Mouse (Mus musculus) olfactory bulb, adult 2 months (tissue): ENCODE data around the gene Alg9. TPM values are rescaled to one million over a fixed set of nuclear protein-coding genes. Genes with fewer than 3 reads are reported as not detected.

Experiments
- H3K27ac ChIP-seq: fragments of 200-500 bp; 2 replicates; pipeline ENCODE4 v1.5.1; 2012; ENCODE audit warnings: low read depth, low read length; ENCODE audit not compliant: insufficient read depth
- H3K4me1 ChIP-seq: fragments of 200-500 bp; 2 replicates; pipeline ENCODE4 v1.6.1; 2012; ENCODE audit warnings: low read length; ENCODE audit not compliant: control insufficient read depth, insufficient read depth
- H3K4me3 ChIP-seq: fragments of 200-500 bp; 2 replicates; pipeline ENCODE4 v1.5.1; 2012; ENCODE audit warnings: mild to moderate bottlenecking, low read depth, low read length, moderate library complexity; ENCODE audit not compliant: insufficient read depth
- CTCF ChIP-seq: fragments of 200-500 bp; IDR thresholded peaks from 2 replicates; pipeline ENCODE4 v1.5.1; 2012; ENCODE audit warnings: low read depth, mild to moderate bottlenecking, low read length, moderate library complexity; ENCODE audit not compliant: insufficient read depth
- POLR2A ChIP-seq: fragments of 200-500 bp; IDR thresholded peaks from 2 replicates; pipeline ENCODE4 v1.6.1; 2012; ENCODE audit warnings: mild to moderate bottlenecking, low read depth, low read length, moderate library complexity; ENCODE audit not compliant: insufficient read depth
- WGBS: fragments of 180-500 bp; shearing (Covaris S2); methylation state at CpG from one replicate; pipeline ENCODE4 v1.1.7; 2018; 5-methylcytosine and 5-hydroxymethylcytosine counted together
- polyA plus RNA-seq: library from polyadenylated mRNA; stranded (reverse); fragments of >200 nt; gene quantifications from 2 replicates; pipeline ENCODE4 v1.2.4, GENCODE M21; 2012; ENCODE audit warnings: low replicate concordance; ENCODE audit not compliant: missing spikeins, insufficient read depth, insufficient read length

The Alg9 gene
- polyA plus RNA-seq, 1 experiment: not detected

DNA sequence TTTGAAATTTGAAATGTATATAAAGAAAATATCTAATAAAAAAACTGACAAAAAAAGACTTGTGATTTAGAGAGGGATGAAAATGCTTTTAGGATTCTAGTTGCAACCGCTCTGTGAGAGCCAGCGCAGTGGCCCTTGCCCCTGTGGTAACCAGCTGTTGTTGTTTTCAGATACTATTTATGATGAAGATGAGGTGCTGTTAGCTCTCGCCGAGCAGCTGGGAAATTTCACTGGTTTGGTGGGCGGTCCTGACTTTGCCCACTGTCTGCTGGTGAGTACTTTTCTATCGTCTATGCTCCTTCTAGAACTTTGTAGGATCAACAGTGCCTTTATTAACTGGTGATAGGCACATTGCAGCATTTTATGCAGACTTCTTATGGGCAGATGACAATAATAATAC lies 83.9 kb downstream of the Alg9 start:
- Histone ChIP-seq H3K27ac (no peak overlapping the region), H3K4me1 (peaks cover 4% of the 10 kb centered on the region; the same call in 1 of the 2 replicates), H3K4me3 (no peak overlapping the region)
- WGBS: 85% methylated on average over 6 of the region's 6 CpGs
- TF ChIP-seq CTCF (no peak), POLR2A (no peak)

DNA sequence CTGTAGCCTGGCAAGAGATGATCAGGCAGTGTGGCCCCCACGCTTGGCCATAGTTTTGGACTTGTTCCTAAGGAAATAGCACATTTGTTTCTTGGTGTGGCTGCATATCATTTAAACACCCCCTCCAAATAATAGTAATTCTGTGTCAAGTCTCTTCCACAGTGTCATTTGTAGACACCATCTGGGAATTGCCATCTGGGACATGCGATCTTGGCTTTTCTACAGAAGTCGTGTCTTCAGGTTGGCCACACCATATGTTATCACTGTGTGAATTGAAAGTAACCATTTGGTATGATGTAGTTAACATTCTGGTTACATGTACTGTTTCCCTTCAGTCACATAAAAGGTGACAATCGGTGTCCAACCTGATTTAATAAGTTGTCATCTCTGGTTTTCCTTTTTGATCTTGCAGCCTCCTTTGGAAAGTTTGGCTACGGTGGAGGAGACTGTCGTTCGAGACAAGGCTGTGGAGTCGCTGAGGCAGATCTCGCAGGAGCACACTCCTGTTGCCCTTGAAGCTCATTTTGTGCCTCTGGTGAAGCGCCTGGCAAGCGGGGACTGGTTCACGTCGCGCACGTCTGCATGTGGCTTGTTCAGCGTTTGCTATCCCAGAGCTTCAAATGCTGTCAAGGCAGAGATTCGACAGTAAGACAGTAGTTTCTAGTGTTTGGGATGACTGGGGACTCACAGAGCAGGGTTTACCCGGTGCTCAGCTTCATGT lies 86.5 kb downstream of the Alg9 start:
- TF ChIP-seq CTCF: no peak
- WGBS: 89% methylated on average over 18 of the region's 18 CpGs
- Histone ChIP-seq H3K4me1 (peaks cover 5% of the 10 kb centered on the region), H3K4me3 (no peak overlapping the region), H3K27ac (no peak overlapping the region)

DNA sequence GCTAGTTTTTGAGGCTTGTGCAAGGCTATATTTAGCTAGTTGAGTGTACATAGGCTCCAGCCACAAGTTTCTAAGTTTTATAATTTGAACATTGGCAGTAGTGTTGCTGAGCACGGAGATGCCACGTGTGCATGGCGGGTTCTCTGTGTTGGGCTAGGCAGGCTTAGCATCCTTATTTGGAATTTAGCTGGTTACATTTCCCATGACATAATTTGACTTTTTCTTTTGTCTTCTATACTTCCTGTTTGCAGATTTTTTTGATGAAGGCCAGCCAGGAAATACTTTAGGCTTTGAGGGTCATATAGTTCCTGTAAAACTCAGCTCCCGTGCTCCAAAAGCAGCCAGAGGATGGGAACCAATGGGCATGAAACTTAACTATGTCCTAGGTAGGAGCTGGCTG lies 89.0 kb downstream of the Alg9 start:
- WGBS: 93% methylated on average over 4 of the region's 4 CpGs
- H3K4me3 ChIP-seq: no peak overlapping the region
- TF ChIP-seq POLR2A (no peak), CTCF (no peak)
- H3K4me1 ChIP-seq: peaks cover 5% of the 10 kb centered on the region
- H3K27ac ChIP-seq: no peak overlapping the region

DNA sequence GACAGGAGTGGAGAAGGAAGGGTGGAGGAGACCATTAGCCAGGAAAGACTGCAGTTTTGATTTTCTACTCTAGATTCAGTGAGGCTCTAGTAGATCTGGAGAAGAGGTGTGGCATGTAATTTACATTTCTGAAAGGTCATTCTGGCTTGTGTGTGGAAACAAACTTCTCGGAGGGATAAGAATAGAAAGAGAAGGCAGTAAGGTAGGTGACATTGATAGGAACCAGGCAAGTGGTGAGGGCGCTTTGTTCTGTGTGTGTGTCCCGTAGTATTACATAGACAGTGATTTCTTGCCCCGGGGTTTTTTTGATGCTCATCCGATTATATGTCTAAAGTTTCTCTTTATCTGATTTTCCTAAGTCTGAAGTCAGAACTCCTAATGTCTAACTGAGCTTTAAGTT lies 90.1 kb downstream of the Alg9 start:
- WGBS: 89% methylated on average over 5 of the region's 5 CpGs
- TF ChIP-seq CTCF (no peak), POLR2A (no peak)
- Histone ChIP-seq H3K27ac (no peak overlapping the region), H3K4me1 (peaks cover 5% of the 10 kb centered on the region), H3K4me3 (no peak overlapping the region)

DNA sequence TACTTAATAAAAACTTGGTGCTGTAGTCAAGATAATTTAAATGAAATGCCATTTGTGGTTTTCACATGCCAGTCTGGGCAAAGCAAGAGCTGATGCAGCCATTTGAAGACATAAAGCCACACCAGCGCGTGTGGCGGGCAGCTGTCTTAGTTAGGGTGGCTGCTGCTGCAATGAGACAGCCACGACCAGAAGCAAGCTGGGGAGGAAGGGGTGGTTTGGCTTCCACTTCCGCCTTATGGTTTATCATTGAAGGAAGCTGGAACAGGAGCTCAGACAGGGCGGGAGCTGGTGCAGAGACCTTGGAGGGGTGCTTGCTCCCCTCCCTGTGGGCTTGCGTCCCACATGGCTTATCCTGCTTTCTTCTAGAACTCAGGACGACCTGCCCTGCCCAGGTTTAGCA lies 91.0 kb downstream of the Alg9 start:
- WGBS: 88% methylated on average over 8 of the region's 8 CpGs
- no peak for TF ChIP-seq POLR2A
- no peak for TF ChIP-seq CTCF
- Histone ChIP-seq H3K4me1 (peaks cover 3% of the 10 kb centered on the region; the same call in 1 of the 2 replicates), H3K4me3 (no peak overlapping the region), H3K27ac (no peak overlapping the region)

DNA sequence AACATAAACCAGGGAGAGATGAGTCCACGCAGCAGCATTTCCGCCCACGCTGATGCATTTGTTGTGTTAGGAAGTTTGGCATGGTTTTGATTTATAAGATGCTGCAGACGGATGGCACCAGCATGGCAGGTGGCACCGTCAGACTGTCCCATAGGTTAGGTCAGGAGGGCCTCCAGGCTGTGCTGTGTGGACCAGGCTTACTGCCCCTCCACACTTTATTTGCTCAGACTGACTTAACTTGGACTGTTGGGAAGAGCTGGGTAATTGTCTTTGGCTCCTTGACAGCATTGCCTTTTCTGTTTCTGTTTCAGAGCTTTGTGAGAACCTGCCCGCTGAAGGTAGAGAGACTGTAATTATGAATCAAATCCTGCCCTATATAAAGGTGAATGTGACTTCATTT lies 92.2 kb downstream of the Alg9 start:
- 85% methylated on average over 6 of the region's 6 CpGs for WGBS
- TF ChIP-seq CTCF (no peak), POLR2A (no peak)
- Histone ChIP-seq H3K4me3 (no peak overlapping the region), H3K27ac (no peak overlapping the region), H3K4me1 (peaks cover 3% of the 10 kb centered on the region; the same call in 1 of the 2 replicates)

DNA sequence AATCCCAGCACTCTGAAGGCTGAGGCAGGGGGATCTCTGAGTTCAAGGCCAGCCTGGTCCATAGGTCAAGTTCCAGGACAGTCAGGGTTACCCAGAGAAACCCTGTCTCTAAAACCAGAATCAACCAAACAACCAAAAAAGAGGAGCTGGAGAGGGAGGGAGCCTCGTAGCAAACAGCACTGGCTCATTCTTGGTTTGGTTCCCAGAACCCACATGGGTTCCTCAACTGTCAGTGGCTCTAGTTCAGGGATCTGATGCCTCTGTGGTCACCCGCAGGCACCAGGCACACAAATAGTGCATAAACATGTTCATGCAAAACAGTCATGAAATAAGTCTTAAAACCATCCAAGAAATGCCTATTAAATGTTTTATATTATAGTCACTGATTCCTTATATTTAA lies 93.4 kb downstream of the Alg9 start:
- Histone ChIP-seq H3K27ac (no peak overlapping the region), H3K4me3 (no peak overlapping the region), H3K4me1 (peaks cover 7% of the 10 kb centered on the region)
- TF ChIP-seq CTCF (no peak), POLR2A (no peak)
- WGBS: 58% methylated on average over 2 of the region's 2 CpGs

DNA sequence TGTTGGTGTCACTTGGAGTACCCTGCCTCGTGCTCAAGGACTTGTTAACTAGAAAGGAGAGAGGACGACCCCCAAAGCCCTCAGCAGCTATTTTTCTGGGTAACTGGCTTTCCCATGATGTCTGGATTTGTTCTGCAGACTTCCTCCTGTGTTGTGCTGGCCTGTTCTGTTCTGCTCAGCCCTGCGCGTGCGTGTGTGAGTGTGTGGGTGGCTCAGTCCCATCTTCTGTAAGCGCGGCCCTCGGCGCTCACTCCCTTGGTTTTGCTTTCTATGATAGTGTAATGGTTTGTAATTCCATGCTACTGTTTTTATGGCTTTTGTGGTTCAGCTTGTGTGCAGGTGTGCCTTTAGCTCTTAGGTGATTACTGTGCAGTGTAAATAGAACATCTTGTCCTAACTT lies 98.4 kb downstream of the Alg9 start:
- H3K27ac ChIP-seq: no peak overlapping the region
- peaks cover 11% of the 10 kb centered on the region for H3K4me1 ChIP-seq
- 47% methylated on average over 9 of the region's 9 CpGs for WGBS
- no peak for TF ChIP-seq POLR2A
- no peak for TF ChIP-seq CTCF
- H3K4me3 ChIP-seq: no peak overlapping the region

DNA sequence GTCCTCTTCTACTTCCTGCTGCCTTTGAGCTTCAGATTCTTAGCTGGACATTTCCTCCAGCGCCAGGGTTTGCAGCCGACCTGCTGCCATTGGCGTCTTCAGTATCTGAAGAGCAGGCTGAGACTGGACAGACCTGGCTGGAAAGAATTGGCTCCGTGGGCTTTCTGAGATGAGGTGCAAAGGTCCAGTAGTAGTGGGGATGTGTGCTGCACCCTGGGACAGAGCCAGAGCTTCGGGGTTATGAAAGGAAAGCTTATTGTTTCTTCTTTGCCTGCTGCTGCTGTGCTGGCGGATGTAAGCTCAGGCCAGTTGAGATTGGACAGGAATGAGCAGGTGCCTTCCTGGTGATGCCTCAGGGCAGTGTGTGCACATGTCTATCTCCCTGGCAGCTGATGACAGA lies 99.2 kb downstream of the Alg9 start:
- Histone ChIP-seq H3K27ac (no peak overlapping the region), H3K4me1 (peaks cover 11% of the 10 kb centered on the region), H3K4me3 (no peak overlapping the region)
- WGBS: 62% methylated on average over 6 of the region's 6 CpGs
- TF ChIP-seq CTCF: no peak
- no peak for TF ChIP-seq POLR2A
